Mouse (Mus musculus) retina, embryonic 14.5 days (tissue): ENCODE measurements around the gene Rap1gap2.

Experiments used
- DNase-seq: peaks from one replicate; pipeline ENCODE4 v3.0.0-alpha.2; 2015; ENCODE audit warnings: low spot score

Gene Rap1gap2

GRCm38 (mm10) chr11:74537352-74537751 is 73.4 kb downstream of the Rap1gap2 start:
- DNase-seq, result no peak

- no peak for DNase-seq
These were observed 74.4 kb downstream of the Rap1gap2 start for GRCm38 (mm10) chr11:74536140-74536842.

GRCm38 (mm10) chr11:74534380-74534779 is 76.3 kb downstream of the Rap1gap2 start:
- DNase-seq, result no peak

- no peak for DNase-seq
These were observed 77.7 kb downstream of the Rap1gap2 start for GRCm38 (mm10) chr11:74533050-74533449.

- no peak for DNase-seq
These were observed 78.3 kb downstream of the Rap1gap2 start for GRCm38 (mm10) chr11:74532401-74532800.

GRCm38 (mm10) chr11:74531725-74532124 is 79.0 kb downstream of the Rap1gap2 start:
- no peak for DNase-seq

GRCm38 (mm10) chr11:74529803-74530202 is 80.9 kb downstream of the Rap1gap2 start:
- DNase-seq, result peak; percentile 60

- DNase-seq, result no peak
These were observed 83.2 kb downstream of the Rap1gap2 start for GRCm38 (mm10) chr11:74527555-74527954.

GRCm38 (mm10) chr11:74526180-74527158 is 84.2 kb downstream of the Rap1gap2 start:
- DNase-seq, result peak; percentile 60

GRCm38 (mm10) chr11:74525605-74526004 is 85.1 kb downstream of the Rap1gap2 start:
- DNase-seq, result no peak

GRCm38 (mm10) chr11:74525205-74525604 is 85.5 kb downstream of the Rap1gap2 start:
- DNase-seq, result no peak

- DNase-seq, result no peak
These were observed 86.4 kb downstream of the Rap1gap2 start for GRCm38 (mm10) chr11:74524050-74524965.

GRCm38 (mm10) chr11:74523210-74523951 is 87.3 kb downstream of the Rap1gap2 start:
- DNase-seq, result peak; percentile 32

- peak; percentile 60 for DNase-seq
These were observed 88.1 kb downstream of the Rap1gap2 start for GRCm38 (mm10) chr11:74522487-74523209.

- DNase-seq, result peak; percentile 28
These were observed 88.7 kb downstream of the Rap1gap2 start for GRCm38 (mm10) chr11:74521981-74522486.

- DNase-seq, result no peak
These were observed 90.5 kb downstream of the Rap1gap2 start for GRCm38 (mm10) chr11:74520201-74520600.

- no peak for DNase-seq
These were observed 94.6 kb downstream of the Rap1gap2 start for GRCm38 (mm10) chr11:74516112-74516511.

- DNase-seq, result no peak
These were observed 95.7 kb downstream of the Rap1gap2 start for GRCm38 (mm10) chr11:74515046-74515445.

- DNase-seq, result no peak
These were observed 98.1 kb downstream of the Rap1gap2 start for GRCm38 (mm10) chr11:74512595-74512994.

- DNase-seq, result no peak
These were observed 104.4 kb downstream of the Rap1gap2 start for GRCm38 (mm10) chr11:74506275-74506674.
